Mouse (Mus musculus): ENCODE data around the gene 2410137M14Rik. TPM values are rescaled to one million over a fixed set of nuclear protein-coding genes. Genes with fewer than 3 reads are reported as not detected.
A peak's percentile ranks its signal among the peaks of the same experiment; 100 is the strongest.

Gene 2410137M14Rik
- polyA plus RNA-seq, 1 experiment from 2014 or later = 0.36 TPM

GRCm38 (mm10) chr17:37016333-37016732 is 35.3 kb upstream of the 2410137M14Rik start:
- Histone ChIP-seq H3K9me3 (ENCODE audit: control insufficient read depth, low read length) (no peaks in the 10 kb centered on the region), H3K4me1 (ENCODE audit: control insufficient read depth, insufficient read depth, low read depth, low read length) (no peaks in the 10 kb centered on the region), H3K36me3 (ENCODE audit: control insufficient read depth, insufficient read depth, low read length) (peaks cover 3% of the 10 kb centered on the region), H3K4me3 (ENCODE audit: low read length) (no peak overlapping the region), H3K9ac (ENCODE audit: low read depth, low read length) (no peak overlapping the region), H3K4me2 (ENCODE audit: low read length) (no peak overlapping the region), H3K27ac (ENCODE audit: low read depth, low read length) (no peak overlapping the region), H3K27me3 (replicated peaks; ENCODE audit: control insufficient read depth, insufficient read depth, low read length) (no peaks in the 10 kb centered on the region)
- no peak for ATAC-seq

DNA sequence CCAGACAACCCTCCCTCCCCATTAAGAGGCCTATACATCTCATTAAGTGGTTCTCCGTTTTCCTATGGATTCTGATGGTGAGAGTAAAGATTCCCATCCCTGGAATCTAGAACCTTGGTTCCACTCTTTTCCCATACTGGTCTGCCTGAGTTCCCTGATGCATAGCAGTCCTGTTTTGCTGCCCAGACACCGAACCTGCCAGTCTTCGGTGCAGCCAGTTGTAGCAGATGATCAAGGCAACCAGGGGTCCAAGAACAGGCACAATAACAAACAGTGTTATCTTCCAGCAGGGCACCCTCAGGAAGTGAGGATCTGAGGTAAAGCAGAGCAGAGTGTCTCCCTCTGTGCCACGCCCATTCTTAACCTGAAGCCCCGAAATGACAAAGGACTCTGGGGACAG is 31.1 kb upstream of the 2410137M14Rik start:
- Histone ChIP-seq H3K4me3 (ENCODE audit: low read length) (no peak overlapping the region), H3K9me3 (ENCODE audit: control insufficient read depth, low read length) (no peaks in the 10 kb centered on the region), H3K27me3 (replicated peaks; ENCODE audit: control insufficient read depth, insufficient read depth, low read length) (no peaks in the 10 kb centered on the region), H3K36me3 (ENCODE audit: control insufficient read depth, insufficient read depth, low read length) (peaks cover 21% of the 10 kb centered on the region), H3K4me1 (ENCODE audit: control insufficient read depth, insufficient read depth, low read depth, low read length) (no peaks in the 10 kb centered on the region), H3K27ac (ENCODE audit: low read depth, low read length) (no peak overlapping the region), H3K9ac (ENCODE audit: low read depth, low read length) (no peak overlapping the region), H3K4me2 (ENCODE audit: low read length) (no peak overlapping the region)
- WGBS = 77% methylated on average over 5 of the region's 5 CpGs
- peak; percentile 26; the same call in 1 of the 2 replicates for ATAC-seq

DNA sequence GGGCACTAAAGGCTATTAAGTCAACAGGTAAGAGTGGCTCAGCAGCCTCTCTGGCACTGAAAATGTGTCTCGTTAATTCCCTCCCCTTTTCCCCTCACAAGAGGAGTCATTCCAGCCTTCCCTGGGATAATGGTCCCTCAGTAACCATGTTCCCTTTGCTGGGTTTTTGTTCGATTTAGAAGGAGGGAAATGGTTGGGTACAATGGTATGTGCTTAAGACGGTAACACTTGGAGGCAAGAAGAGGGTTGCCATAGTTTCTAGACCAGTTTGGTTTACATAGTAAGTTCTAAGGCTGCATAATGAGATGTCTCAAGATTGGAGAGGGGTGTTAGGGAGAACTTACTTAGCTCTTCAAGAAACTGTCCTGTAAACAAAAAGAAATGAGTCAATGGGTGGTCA is 30.7 kb upstream of the 2410137M14Rik start:
- WGBS = 77% methylated on average over 3 of the region's 3 CpGs

DNA sequence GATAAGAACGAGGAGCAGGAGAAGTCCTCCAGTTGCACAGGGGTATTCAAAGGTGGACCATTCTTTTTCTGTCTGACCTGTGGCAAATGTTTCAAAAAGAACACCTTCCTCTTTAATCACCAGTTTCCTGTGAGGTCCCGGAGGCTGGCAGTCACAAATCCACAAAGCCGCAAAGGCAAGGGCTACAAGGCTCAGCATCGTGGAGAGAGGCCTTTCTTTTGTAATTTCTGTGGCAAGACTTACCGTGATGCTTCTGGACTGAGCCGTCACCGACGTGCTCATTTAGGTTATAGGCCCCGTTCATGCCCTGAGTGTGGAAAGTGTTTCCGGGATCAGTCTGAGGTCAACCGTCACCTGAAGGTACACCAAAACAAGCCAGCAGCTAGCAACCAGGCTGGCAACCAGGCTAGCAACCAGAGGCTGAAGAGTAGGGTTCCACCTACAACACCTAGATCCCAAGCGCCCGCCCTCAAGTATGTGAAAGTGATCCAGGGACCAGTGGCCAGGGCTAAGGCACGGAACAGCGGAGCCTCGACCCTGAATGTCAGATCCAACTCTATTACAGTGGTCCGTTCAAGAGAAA is 28.5 kb upstream of the 2410137M14Rik start:
- Histone ChIP-seq H3K4me2 (ENCODE audit: low read length) (no peak overlapping the region), H3K9me3 (ENCODE audit: control insufficient read depth, low read length) (no peaks in the 10 kb centered on the region), H3K27ac (ENCODE audit: low read depth, low read length) (no peak overlapping the region), H3K36me3 (ENCODE audit: control insufficient read depth, insufficient read depth, low read length) (peaks cover 30% of the 10 kb centered on the region), H3K9ac (ENCODE audit: low read depth, low read length) (no peak overlapping the region), H3K4me3 (ENCODE audit: low read length) (no peak overlapping the region), H3K27me3 (replicated peaks; ENCODE audit: control insufficient read depth, insufficient read depth, low read length) (no peaks in the 10 kb centered on the region), H3K4me1 (ENCODE audit: control insufficient read depth, insufficient read depth, low read depth, low read length) (0 out of 2 replicates have a peak, but pooled peaks cover 3% of the 10 kb centered on the region)
- ATAC-seq = no peak
- 95% methylated on average over 17 of the region's 17 CpGs for WGBS

More for the DNA sequence above, 30.7 kb upstream of the 2410137M14Rik start:
- Histone ChIP-seq H3K27me3 (replicated peaks; ENCODE audit: control insufficient read depth, insufficient read depth, low read length) (no peaks in the 10 kb centered on the region), H3K36me3 (ENCODE audit: control insufficient read depth, insufficient read depth, low read length) (peaks cover 21% of the 10 kb centered on the region), H3K4me1 (ENCODE audit: control insufficient read depth, insufficient read depth, low read depth, low read length) (no peaks in the 10 kb centered on the region), H3K9ac (ENCODE audit: low read depth, low read length) (no peak overlapping the region), H3K4me2 (ENCODE audit: low read length) (no peak overlapping the region), H3K27ac (ENCODE audit: low read depth, low read length) (no peak overlapping the region), H3K4me3 (ENCODE audit: low read length) (no peak overlapping the region), H3K9me3 (ENCODE audit: control insufficient read depth, low read length) (no peaks in the 10 kb centered on the region)
- 0 out of 2 replicates have a peak, but pooled peaks have one; percentile 48 for ATAC-seq

- Histone ChIP-seq H3K4me1 (ENCODE audit: control insufficient read depth, insufficient read depth, low read depth, low read length) (peaks cover 6% of the 10 kb centered on the region), H3K36me3 (ENCODE audit: control insufficient read depth, insufficient read depth, low read length) (peaks cover 30% of the 10 kb centered on the region), H3K9ac (ENCODE audit: low read depth, low read length) (no peak overlapping the region), H3K27me3 (replicated peaks; ENCODE audit: control insufficient read depth, insufficient read depth, low read length) (no peaks in the 10 kb centered on the region), H3K9me3 (ENCODE audit: control insufficient read depth, low read length) (no peaks in the 10 kb centered on the region), H3K4me2 (ENCODE audit: low read length) (no peak overlapping the region), H3K4me3 (ENCODE audit: low read length) (no peak overlapping the region), H3K27ac (ENCODE audit: low read depth, low read length) (no peak overlapping the region)
- ATAC-seq = no peak
- 92% methylated on average over 6 of the region's 6 CpGs for WGBS
These were observed 27.1 kb upstream of the 2410137M14Rik start for GRCm38 (mm10) chr17:37008161-37008560.

- no peaks in the 10 kb centered on the region for H3K9me3 ChIP-seq (ENCODE audit: control insufficient read depth, low read length)
- H3K27ac ChIP-seq (ENCODE audit: low read depth, low read length) = peak overlapping the region; percentile 96
- WGBS = 15% methylated on average over 4 of the region's 4 CpGs
- peaks cover 6% of the 10 kb centered on the region for H3K4me1 ChIP-seq (ENCODE audit: control insufficient read depth, insufficient read depth, low read depth, low read length)
- H3K27me3 ChIP-seq (replicated peaks; ENCODE audit: control insufficient read depth, insufficient read depth, low read length) = no peaks in the 10 kb centered on the region
- peak; percentile 44 for ATAC-seq
- H3K4me3 ChIP-seq (ENCODE audit: low read length) = peak overlapping the region; percentile 82
- H3K9ac ChIP-seq (ENCODE audit: low read depth, low read length) = peak overlapping the region; percentile 96
- peaks cover 11% of the 10 kb centered on the region for H3K36me3 ChIP-seq (ENCODE audit: control insufficient read depth, insufficient read depth, low read length)
- H3K4me2 ChIP-seq (ENCODE audit: low read length) = peak overlapping the region; percentile 67
These were observed 22.3 kb upstream of the 2410137M14Rik start for GRCm38 (mm10) chr17:37003366-37003765.

DNA sequence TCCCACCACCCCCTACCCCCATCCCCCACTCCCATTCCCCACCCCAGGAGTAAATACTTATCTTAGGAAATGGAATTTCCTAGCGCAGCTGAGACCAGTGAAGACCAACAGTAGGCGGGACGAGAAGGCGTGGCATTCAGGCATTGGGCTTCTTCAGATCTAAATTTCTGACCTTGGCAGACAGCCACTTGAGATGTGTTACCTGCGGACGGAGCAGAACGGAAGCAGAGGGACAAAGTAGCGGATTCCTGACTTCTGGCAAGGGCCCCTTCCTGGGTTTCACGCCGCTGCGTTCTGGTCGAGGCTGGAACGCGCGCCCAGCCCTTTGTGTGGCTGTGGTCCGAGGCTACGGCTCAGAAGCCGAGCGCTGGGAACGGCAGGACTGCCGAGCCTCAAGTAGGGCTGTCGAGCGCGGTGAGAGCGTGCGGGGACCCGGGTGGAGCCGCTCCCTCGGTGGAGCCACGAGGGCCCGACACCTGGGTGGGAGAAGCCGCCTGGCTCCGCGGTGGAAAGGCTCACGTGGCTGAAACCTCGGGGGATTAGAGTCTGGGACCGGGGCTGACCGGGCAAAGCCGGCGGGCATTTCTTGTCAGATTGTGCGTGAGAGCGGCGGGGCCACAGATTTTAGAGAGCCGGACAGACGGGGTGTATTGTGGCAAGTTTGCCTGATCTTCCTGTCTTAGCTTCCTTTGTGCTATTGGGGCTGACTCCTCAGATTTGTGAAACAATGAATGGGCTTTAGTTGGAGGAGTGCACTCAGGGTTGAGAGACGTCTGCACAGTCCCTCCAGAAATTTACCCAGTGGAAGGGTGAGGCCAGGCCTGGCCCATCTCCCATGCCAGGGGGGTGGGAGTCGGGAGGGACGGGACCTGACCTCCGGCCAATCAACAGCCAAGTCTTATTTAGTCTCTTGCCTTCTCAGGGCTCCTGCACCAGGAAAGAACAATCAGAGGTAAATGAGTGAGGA is 21.6 kb upstream of the 2410137M14Rik start:
- peaks cover 9% of the 10 kb centered on the region for H3K36me3 ChIP-seq (ENCODE audit: control insufficient read depth, insufficient read depth, low read length)
- H3K27me3 ChIP-seq (replicated peaks; ENCODE audit: control insufficient read depth, insufficient read depth, low read length) = no peaks in the 10 kb centered on the region
- peak; percentile 90 for ATAC-seq
- no peaks in the 10 kb centered on the region for H3K9me3 ChIP-seq (ENCODE audit: control insufficient read depth, low read length)
- peak overlapping the region; percentile 82 for H3K4me3 ChIP-seq (ENCODE audit: low read length)
- peak overlapping the region; percentile 67 for H3K4me2 ChIP-seq (ENCODE audit: low read length)
- peak overlapping the region; percentile 96 for H3K9ac ChIP-seq (ENCODE audit: low read depth, low read length)
- peaks cover 6% of the 10 kb centered on the region for H3K4me1 ChIP-seq (ENCODE audit: control insufficient read depth, insufficient read depth, low read depth, low read length)
- H3K27ac ChIP-seq (ENCODE audit: low read depth, low read length) = peak overlapping the region; percentile 96
- under 1% methylated on average over 49 of the region's 49 CpGs for WGBS

GRCm38 (mm10) chr17:37000863-37001262 is 19.8 kb upstream of the 2410137M14Rik start, which contains the start of gene Zfp57:
Gene Zfp57, plus strand, starts transcription at chr17:37001163.
- Histone ChIP-seq H3K9ac (ENCODE audit: low read depth, low read length) (no peak within 1 kb of the TSS), H3K4me3 (ENCODE audit: low read length) (peak within 1 kb of the TSS; percentile 82), H3K4me1 (ENCODE audit: control insufficient read depth, insufficient read depth, low read depth, low read length) (peaks cover 6% of the 10 kb centered on the region), H3K27me3 (replicated peaks; ENCODE audit: control insufficient read depth, insufficient read depth, low read length) (no peaks in the 10 kb centered on the region), H3K36me3 (ENCODE audit: control insufficient read depth, insufficient read depth, low read length) (peaks cover 6% of the 10 kb centered on the region), H3K4me2 (ENCODE audit: low read length) (peak within 1 kb of the TSS; percentile 67), H3K27ac (ENCODE audit: low read depth, low read length) (no peak within 1 kb of the TSS), H3K9me3 (ENCODE audit: control insufficient read depth, low read length) (no peaks in the 10 kb centered on the region)
- no peak for ATAC-seq
- 93% methylated on average over 7 of the region's 7 CpGs for WGBS

GRCm38 (mm10) chr17:36998477-36998876 is 17.4 kb upstream of the 2410137M14Rik start:
- Histone ChIP-seq H3K36me3 (ENCODE audit: control insufficient read depth, insufficient read depth, low read length) (no peaks in the 10 kb centered on the region), H3K9me3 (ENCODE audit: control insufficient read depth, low read length) (no peaks in the 10 kb centered on the region), H3K4me1 (ENCODE audit: control insufficient read depth, insufficient read depth, low read depth, low read length) (no peaks in the 10 kb centered on the region; the same call in 1 of the 2 replicates), H3K4me2 (ENCODE audit: low read length) (no peak overlapping the region), H3K27ac (ENCODE audit: low read depth, low read length) (no peak overlapping the region), H3K27me3 (replicated peaks; ENCODE audit: control insufficient read depth, insufficient read depth, low read length) (no peaks in the 10 kb centered on the region), H3K4me3 (ENCODE audit: low read length) (no peak overlapping the region), H3K9ac (ENCODE audit: low read depth, low read length) (no peak overlapping the region)
- no peak for ATAC-seq
- 80% methylated on average over 2 of the region's 2 CpGs for WGBS

All from hindbrain, embryonic 16.5 days (tissue).